Mouse (Mus musculus) cerebellum, adult 2 months (tissue): ENCODE results near the gene Rps21.

ENCODE experiments used
- CTCF ChIP-seq: fragments of 200-500 bp; IDR thresholded peaks from 2 replicates; pipeline ENCODE4 v1.5.1; 2011; ENCODE audit warnings: low read depth, mild to moderate bottlenecking, control low read depth, low read length, moderate library complexity, borderline replicate concordance; ENCODE audit not compliant: insufficient read depth
- POLR2A ChIP-seq: fragments of 200-500 bp; IDR thresholded peaks from 2 replicates; pipeline ENCODE4 v1.6.1; 2011; ENCODE audit warnings: low read length, control low read depth, borderline replicate concordance; ENCODE audit not compliant: insufficient read depth

- TF ChIP-seq POLR2A = no peak
- TF ChIP-seq CTCF = no peak
These were observed 14.7 kb downstream of the Rps21 start for GRCm38 (mm10) chr2:180271804-180272395.
